Mouse (Mus musculus) cerebellum, adult 2 months (tissue): ENCODE results near the gene Ctps2. TPM values are rescaled to one million over a fixed set of nuclear protein-coding genes. Genes with fewer than 3 reads are reported as not detected.
"Not testable (repeated sequence)": the region's sequence is repeated elsewhere in the genome, so short reads cannot be mapped to it uniquely, and the experiment has no call there.

ENCODE experiments used
- DNase-seq, 2 experiments: peaks; one replicate each; pipeline ENCODE4 v3.0.0; 2021
- H3K27ac ChIP-seq: fragments of 200-500 bp; 2 replicates; pipeline ENCODE4 v1.5.1; 2012; ENCODE audit warnings: low read length, control low read depth, inconsistent platforms; ENCODE audit not compliant: insufficient read depth
- H3K27me3 ChIP-seq: fragments of 200-500 bp; 2 replicates; pipeline ENCODE4 v1.6.1; 2012; ENCODE audit warnings: inconsistent platforms, mild to moderate bottlenecking, low read length, moderate library complexity; ENCODE audit not compliant: control insufficient read depth, insufficient read depth
- H3K4me1 ChIP-seq: fragments of 200-500 bp; 2 replicates; pipeline ENCODE4 v1.6.1; 2011; ENCODE audit warnings: low read length; ENCODE audit not compliant: control insufficient read depth, insufficient read depth
- H3K4me3 ChIP-seq: fragments of 200-500 bp; replicated peaks from 2 replicates; pipeline ENCODE3; 2011; ENCODE audit warnings: mild to moderate bottlenecking, low read depth, low read length, control low read depth; ENCODE audit not compliant: insufficient read depth
- CTCF ChIP-seq: fragments of 200-500 bp; IDR thresholded peaks from 2 replicates; pipeline ENCODE4 v1.5.1; 2011; ENCODE audit warnings: low read depth, mild to moderate bottlenecking, control low read depth, low read length, moderate library complexity, borderline replicate concordance; ENCODE audit not compliant: insufficient read depth
- POLR2A ChIP-seq: fragments of 200-500 bp; IDR thresholded peaks from 2 replicates; pipeline ENCODE4 v1.6.1; 2011; ENCODE audit warnings: low read length, control low read depth, borderline replicate concordance; ENCODE audit not compliant: insufficient read depth
- WGBS: fragments of 180-500 bp; shearing (Covaris S2); methylation state at CpG from one replicate; pipeline ENCODE4 v1.1.7; 2018; 5-methylcytosine and 5-hydroxymethylcytosine counted together
- polyA plus RNA-seq: library from polyadenylated mRNA; depleted of rRNA; stranded (reverse); fragments of >200 nt; gene quantifications from 2 replicates; pipeline ENCODE4 v1.2.3, GENCODE M21; 2012; rRNA removed

Ctps2 gene
- polyA plus RNA-seq: 89.1 and 90.7 TPM in 2 replicates

GRCm38 (mm10) chrX:162900938-162901337, at the start of gene Ctps2:
Gene Ctps2, plus strand, starts transcription at chrX:162901238.
- DNase-seq: no peak
- Histone ChIP-seq H3K27me3 (no peaks in the 10 kb centered on the region), H3K27ac (peak within 1 kb of the TSS; percentile 81), H3K4me3 (peak within 1 kb of the TSS; percentile 78), H3K4me1 (no peaks in the 10 kb centered on the region; the same call in 1 of the 2 replicates)
- no peak for TF ChIP-seq CTCF
- TF ChIP-seq POLR2A: no peak
- 13% methylated on average over 4 of the region's 4 CpGs for WGBS

DNA sequence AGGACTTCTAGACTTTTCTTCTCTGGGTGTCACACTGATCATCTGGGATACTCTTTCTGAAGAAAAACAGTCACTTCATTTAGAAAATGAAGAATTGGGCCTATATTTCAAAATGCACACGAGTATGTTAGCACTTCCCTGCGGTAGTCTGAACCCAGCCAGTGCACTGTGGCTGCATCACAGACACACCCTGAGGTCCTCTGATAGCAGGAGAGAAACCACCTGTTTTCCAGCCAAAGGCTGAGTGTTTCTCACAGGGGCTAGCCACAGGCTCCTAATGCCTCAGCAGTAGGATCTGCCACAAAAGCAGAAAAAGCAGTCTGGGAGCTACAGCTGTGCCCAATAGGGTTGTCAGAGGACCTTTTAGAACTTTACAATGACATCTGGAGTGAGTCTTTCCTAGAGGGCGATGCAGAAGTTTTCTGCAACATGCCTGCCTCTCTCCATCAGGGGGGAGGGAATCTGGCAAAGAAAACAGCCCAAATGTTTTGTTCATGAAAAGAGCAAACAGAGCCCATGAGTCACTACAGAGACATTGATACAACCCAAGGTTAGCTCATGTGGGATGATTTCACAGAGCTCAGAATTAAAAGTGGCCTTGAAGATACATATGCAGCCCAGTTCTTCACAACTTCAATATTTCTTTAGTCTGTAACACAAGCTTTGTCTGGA, 32.6 kb upstream of the Ctps2 start:
- TF ChIP-seq POLR2A: no peak
- TF ChIP-seq CTCF: no peak
- no peak for DNase-seq

DNA sequence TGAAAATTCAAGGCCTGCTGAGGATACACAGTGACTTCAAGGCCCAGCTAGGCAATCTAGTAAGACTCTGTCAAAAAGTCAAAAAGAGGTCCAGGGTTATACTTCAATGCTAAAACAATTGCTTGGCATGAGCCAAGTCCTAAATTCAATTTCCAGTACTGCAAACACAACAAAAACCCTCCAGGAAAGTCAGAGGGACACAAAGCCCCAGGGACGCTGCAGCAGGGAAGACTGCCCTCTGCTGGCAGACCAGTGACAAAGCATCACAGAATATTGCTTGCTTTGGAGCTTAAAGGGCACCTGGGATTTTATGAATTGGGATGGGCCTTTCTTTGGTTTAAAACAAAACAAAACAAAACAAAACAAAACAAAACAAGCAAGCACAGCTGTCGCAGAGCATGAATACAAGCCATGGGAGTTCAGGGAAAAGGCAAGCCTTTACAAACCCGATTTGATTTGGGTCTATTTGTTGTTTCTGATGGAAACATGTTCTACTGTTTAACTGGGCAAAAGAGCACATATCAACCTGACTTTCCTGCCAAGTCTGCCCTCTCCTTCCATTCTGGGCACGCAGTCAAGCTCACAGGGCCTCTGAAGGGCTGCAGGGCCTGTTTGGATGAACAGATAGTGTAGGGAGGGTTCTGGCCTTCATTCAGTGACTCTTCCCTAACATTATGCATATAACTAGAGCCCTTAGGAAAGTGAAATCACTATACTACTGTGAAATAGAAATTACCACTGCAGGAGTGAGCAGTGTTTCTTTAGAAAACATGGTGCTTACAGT, 29.1 kb upstream of the Ctps2 start:
- Histone ChIP-seq H3K27me3 (no peaks in the 10 kb centered on the region), H3K27ac (no peak overlapping the region), H3K4me1 (no peaks in the 10 kb centered on the region), H3K4me3 (no peak overlapping the region)
- no peak for TF ChIP-seq POLR2A
- TF ChIP-seq CTCF: peak; percentile 72
- DNase-seq: peak; percentile 20 to 23
- 23% methylated on average over 4 of the region's 4 CpGs for WGBS

More for the DNA sequence above, 32.6 kb upstream of the Ctps2 start:
- WGBS: 76% methylated on average over 3 of the region's 3 CpGs
- Histone ChIP-seq H3K4me3 (no peak overlapping the region), H3K27ac (no peak overlapping the region), H3K4me1 (no peaks in the 10 kb centered on the region), H3K27me3 (no peaks in the 10 kb centered on the region)

DNA sequence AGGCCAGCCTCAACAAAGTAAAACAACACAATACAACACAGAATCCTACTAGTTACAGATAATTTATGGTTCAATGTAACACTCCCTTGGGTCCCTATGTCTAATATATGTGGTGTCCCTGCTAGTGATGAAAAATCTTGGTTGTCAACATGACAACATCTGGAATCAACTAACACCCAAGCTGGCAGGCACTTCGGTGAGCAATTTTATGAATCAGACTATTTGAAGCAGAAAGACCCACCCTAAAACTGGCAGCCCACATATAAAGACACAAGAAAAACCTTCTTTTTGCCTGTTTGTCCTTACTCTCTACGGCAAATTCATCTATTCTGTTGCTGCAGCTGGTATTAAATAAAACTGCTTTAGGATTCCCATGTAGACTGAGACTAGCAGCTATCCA, 27.3 kb upstream of the Ctps2 start:
- no peak overlapping the region for H3K4me3 ChIP-seq
- WGBS: 87% methylated on average over 2 of the region's 2 CpGs
- TF ChIP-seq POLR2A: no peak
- no peak for TF ChIP-seq CTCF
- H3K27me3 ChIP-seq: no peaks in the 10 kb centered on the region
- H3K4me1 ChIP-seq: no peaks in the 10 kb centered on the region
- no peak overlapping the region for H3K27ac ChIP-seq
- DNase-seq: no peak

DNA sequence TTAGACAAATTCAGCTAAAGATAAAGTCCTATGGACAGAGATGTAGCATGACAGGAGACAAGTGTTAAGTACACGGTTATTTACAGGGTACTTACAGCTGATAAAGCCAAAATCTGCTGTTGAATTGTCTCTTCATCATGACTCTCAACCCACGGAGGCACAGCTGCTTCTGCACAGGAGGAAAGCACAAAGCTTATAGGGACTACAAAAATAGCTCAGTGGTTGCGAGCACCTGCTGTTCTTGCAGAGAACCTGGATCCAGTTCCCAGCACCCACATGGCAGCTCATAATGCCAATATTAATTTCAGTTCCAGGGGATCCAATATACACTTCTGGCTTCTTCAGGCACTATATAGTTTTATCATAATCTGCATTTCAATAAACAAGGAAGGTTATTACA, 22.8 kb upstream of the Ctps2 start:
- DNase-seq: no peak
- TF ChIP-seq CTCF (no peak), POLR2A (no peak)
- WGBS: 54% methylated on average over 3 of the region's 3 CpGs
- no peaks in the 10 kb centered on the region for H3K27me3 ChIP-seq
- no peaks in the 10 kb centered on the region for H3K4me1 ChIP-seq
- no peak overlapping the region for H3K27ac ChIP-seq
- no peak overlapping the region for H3K4me3 ChIP-seq

- TF ChIP-seq POLR2A (peak; percentile 66; the same call in 1 of the 2 replicates), CTCF (no peak)
- 9% methylated on average over 42 of the region's 47 CpGs for WGBS
- peaks cover 2% of the 10 kb centered on the region; the same call in 1 of the 2 replicates for H3K4me1 ChIP-seq
- DNase-seq: peak; percentile 82 to 84
- H3K27me3 ChIP-seq: no peaks in the 10 kb centered on the region
- peak within 1 kb of the TSS; percentile 26; the same call in 1 of the 2 replicates for H3K27ac ChIP-seq
- peak within 1 kb of the TSS; percentile 55 for H3K4me3 ChIP-seq
Measured at GRCm38 (mm10) chrX:162887931-162888511, 13.0 kb upstream of the Ctps2 start, which contains the start of gene Syap1. Gene Syap1, minus strand, starts transcription at chrX:162888447.

- DNase-seq: peak; percentile 14 to 23
- H3K4me3 ChIP-seq, H3K27me3 ChIP-seq, H3K27ac ChIP-seq, H3K4me1 ChIP-seq: not testable (repeated sequence)
- 58% methylated on average over 9 of the region's 25 CpGs for WGBS
Measured at GRCm38 (mm10) chrX:162888575-162889223, 12.3 kb upstream of the Ctps2 start.
